Mouse (Mus musculus): ENCODE measurements at regions not wholly inside any gene's neighbourhood (a gene's known extent, or its start where the extent isn't known, plus 50 kb on each side); places are given as distances from the start of the nearest gene placed in this dataset.
"Not testable (repeated sequence)": the region's sequence is repeated elsewhere in the genome, so short reads cannot be mapped to it uniquely, and the experiment has no call there.

- Histone ChIP-seq H3K4me1 (ENCODE audit: control insufficient read depth, insufficient read depth, low read length) (no peaks in the 10 kb centered on the region), H3K79me2 (replicated peaks; ENCODE audit: control insufficient read depth, insufficient read depth, low read length) (no peaks in the 10 kb centered on the region), H3K27me3 (ENCODE audit: control insufficient read depth, insufficient read depth, low read length) (no peaks in the 10 kb centered on the region), H3K27ac (no peak overlapping the region), H3K4me3 (no peak overlapping the region), H3K9ac (ENCODE audit: low read depth, low read length) (no peak overlapping the region), H3K36me3 (ENCODE audit: control insufficient read depth, insufficient read depth, low read length) (no peaks in the 10 kb centered on the region)
- DNase-seq, result no peak
- intact Hi-C loops (cut with DNase I), result no loop called here
- no peak for TF ChIP-seq EP300 (IDR thresholded peaks at IDR 0.05; ENCODE audit: insufficient read depth, low read depth, low read length)
- 83% methylated on average over 2 of the region's 2 CpGs for WGBS
Observed at GRCm38 (mm10) chr6:101964941-101965340, 587.2 kb upstream of the Pdzrn3 start.

DNA sequence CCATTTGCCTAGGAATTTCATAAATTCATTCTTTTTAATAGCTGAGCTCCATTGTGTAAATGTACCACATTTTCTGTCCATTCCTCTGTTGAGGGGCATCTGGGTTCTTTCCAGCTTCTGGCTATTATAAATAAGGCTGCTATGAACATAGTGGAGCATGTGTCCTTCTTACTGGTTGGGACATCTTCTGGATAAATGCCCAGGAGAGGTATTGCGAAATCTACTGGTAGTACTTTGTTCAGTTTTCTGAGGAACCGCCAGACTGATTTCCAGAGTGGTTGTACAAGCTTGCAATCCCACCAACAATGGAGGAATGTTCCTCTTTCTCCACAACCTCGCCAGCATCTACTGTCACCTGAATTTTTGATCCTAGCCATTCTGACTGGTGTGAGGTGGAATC, 583.8 kb upstream of the Pdzrn3 start:
- H3K9ac ChIP-seq (ENCODE audit: low read depth, low read length); H3K27me3 ChIP-seq (ENCODE audit: control insufficient read depth, insufficient read depth, low read length); H3K4me1 ChIP-seq (ENCODE audit: control insufficient read depth, insufficient read depth, low read length); H3K27ac ChIP-seq; DNase-seq; H3K79me2 ChIP-seq (replicated peaks; ENCODE audit: control insufficient read depth, insufficient read depth, low read length); H3K36me3 ChIP-seq (ENCODE audit: control insufficient read depth, insufficient read depth, low read length); H3K4me3 ChIP-seq; intact Hi-C loops (cut with DNase I): not testable (repeated sequence)
- WGBS, result 72% methylated on average over 3 of the region's 3 CpGs

DNA sequence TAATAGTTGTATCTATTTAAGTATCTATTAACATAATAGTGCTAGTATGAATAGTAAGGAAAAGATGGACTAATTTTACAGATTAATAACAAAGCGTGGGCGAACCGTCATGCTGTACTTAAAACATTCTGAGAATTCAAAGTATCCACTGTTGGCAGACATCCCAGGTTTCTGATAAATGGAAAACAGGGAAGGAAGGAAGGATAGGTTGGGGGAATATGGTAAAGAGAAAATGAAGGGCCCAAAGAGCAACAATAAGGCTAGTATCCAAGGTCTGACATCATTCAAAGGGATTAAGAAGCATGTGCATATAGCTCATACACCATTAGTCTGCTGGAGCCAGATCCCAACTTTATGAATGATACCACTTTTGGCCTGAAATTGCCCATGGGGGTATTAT, 572.0 kb upstream of the Pdzrn3 start:
- H3K9ac ChIP-seq (ENCODE audit: low read depth, low read length), result no peak overlapping the region

GRCm38 (mm10) chr6:101948950-101949349, 571.3 kb upstream of the Pdzrn3 start:
- WGBS, result 79% methylated on average over 2 of the region's 2 CpGs

More for the DNA sequence above, 572.0 kb upstream of the Pdzrn3 start:
- H3K79me2 ChIP-seq (replicated peaks; ENCODE audit: control insufficient read depth, insufficient read depth, low read length), result no peaks in the 10 kb centered on the region
- intact Hi-C loops (cut with DNase I), result no loop called here
- DNase-seq, result no peak
- no peaks in the 10 kb centered on the region for H3K27me3 ChIP-seq (ENCODE audit: control insufficient read depth, insufficient read depth, low read length)
- TF ChIP-seq POLR2A (IDR thresholded peaks at IDR 0.05; ENCODE audit: insufficient read depth, low read depth, low read length) (no peak), EP300 (IDR thresholded peaks at IDR 0.05; ENCODE audit: insufficient read depth, low read depth, low read length) (no peak), CTCF (IDR thresholded peaks at IDR 0.05) (no peak)
- no peaks in the 10 kb centered on the region for H3K36me3 ChIP-seq (ENCODE audit: control insufficient read depth, insufficient read depth, low read length)
- no peak overlapping the region for H3K4me3 ChIP-seq
- no peaks in the 10 kb centered on the region for H3K4me1 ChIP-seq (ENCODE audit: control insufficient read depth, insufficient read depth, low read length)
- 18% methylated on average over 3 of the region's 3 CpGs for WGBS
- H3K27ac ChIP-seq, result no peak overlapping the region

GRCm38 (mm10) chr6:101940266-101940866, 562.7 kb upstream of the Pdzrn3 start:
- Histone ChIP-seq H3K36me3 (ENCODE audit: control insufficient read depth, insufficient read depth, low read length) (no peaks in the 10 kb centered on the region), H3K79me2 (replicated peaks; ENCODE audit: control insufficient read depth, insufficient read depth, low read length) (no peaks in the 10 kb centered on the region), H3K4me3 (no peak overlapping the region), H3K27ac (no peak overlapping the region), H3K27me3 (ENCODE audit: control insufficient read depth, insufficient read depth, low read length) (no peaks in the 10 kb centered on the region), H3K9ac (ENCODE audit: low read depth, low read length) (no peak overlapping the region), H3K4me1 (ENCODE audit: control insufficient read depth, insufficient read depth, low read length) (no peaks in the 10 kb centered on the region)
- DNase-seq, result no peak
- WGBS, result 73% methylated on average over 3 of the region's 3 CpGs
- TF ChIP-seq CTCF (IDR thresholded peaks at IDR 0.05), result no peak
- no peak for TF ChIP-seq POLR2A (IDR thresholded peaks at IDR 0.05; ENCODE audit: insufficient read depth, low read depth, low read length)
- no peak for TF ChIP-seq EP300 (IDR thresholded peaks at IDR 0.05; ENCODE audit: insufficient read depth, low read depth, low read length)
- intact Hi-C loops (cut with DNase I), result no loop called here

More at GRCm38 (mm10) chr6:101948950-101949349, 571.3 kb upstream of the Pdzrn3 start:
- Histone ChIP-seq H3K79me2 (replicated peaks; ENCODE audit: control insufficient read depth, insufficient read depth, low read length) (no peaks in the 10 kb centered on the region), H3K4me3 (no peak overlapping the region), H3K9ac (ENCODE audit: low read depth, low read length) (no peak overlapping the region), H3K27ac (no peak overlapping the region), H3K4me1 (ENCODE audit: control insufficient read depth, insufficient read depth, low read length) (no peaks in the 10 kb centered on the region), H3K27me3 (ENCODE audit: control insufficient read depth, insufficient read depth, low read length) (no peaks in the 10 kb centered on the region), H3K36me3 (ENCODE audit: control insufficient read depth, insufficient read depth, low read length) (no peaks in the 10 kb centered on the region)
- no peak for DNase-seq
- intact Hi-C loops (cut with DNase I), result no loop called here
- TF ChIP-seq EP300 (IDR thresholded peaks at IDR 0.05; ENCODE audit: insufficient read depth, low read depth, low read length) (no peak), CTCF (IDR thresholded peaks at IDR 0.05) (no peak), POLR2A (IDR thresholded peaks at IDR 0.05; ENCODE audit: insufficient read depth, low read depth, low read length) (no peak)

DNA sequence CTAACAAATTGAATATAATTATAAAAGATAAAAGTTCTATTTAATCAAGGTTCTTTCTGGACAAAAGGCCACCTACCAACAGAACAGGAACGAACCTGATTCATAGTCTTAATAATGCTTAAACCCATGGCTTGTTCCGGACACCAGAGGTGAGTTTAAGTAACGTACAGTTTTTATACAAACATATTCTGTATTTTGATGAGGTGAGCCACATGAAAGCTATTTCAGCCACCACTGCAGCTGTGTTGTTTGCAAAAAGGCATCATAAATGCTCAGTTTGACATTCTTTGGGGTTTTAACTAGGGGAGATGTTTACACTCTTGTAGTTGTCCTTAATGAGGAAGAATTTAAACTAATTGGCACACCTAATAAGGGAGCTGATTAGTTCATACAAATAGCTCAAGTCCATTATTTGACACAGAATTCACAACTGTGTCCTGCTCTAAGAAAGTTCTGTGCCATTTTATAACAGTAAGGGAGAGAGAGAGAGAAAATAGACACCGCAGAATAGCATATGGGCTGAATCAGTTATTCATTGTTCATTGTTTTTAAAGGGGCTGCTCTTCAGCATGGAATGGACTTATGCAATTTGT, 560.8 kb upstream of the Pdzrn3 start:
- TF ChIP-seq EP300 (IDR thresholded peaks at IDR 0.05; ENCODE audit: insufficient read depth, low read depth, low read length) (no peak), CTCF (IDR thresholded peaks at IDR 0.05) (no peak)
- intact Hi-C loops (cut with DNase I), result no loop called here
- WGBS, result 91% methylated on average over 4 of the region's 4 CpGs

More for the DNA sequence above, 560.8 kb upstream of the Pdzrn3 start:
- no peak for DNase-seq
- Histone ChIP-seq H3K79me2 (replicated peaks; ENCODE audit: control insufficient read depth, insufficient read depth, low read length) (no peaks in the 10 kb centered on the region), H3K9ac (ENCODE audit: low read depth, low read length) (no peak overlapping the region), H3K4me1 (ENCODE audit: control insufficient read depth, insufficient read depth, low read length) (no peaks in the 10 kb centered on the region), H3K27me3 (ENCODE audit: control insufficient read depth, insufficient read depth, low read length) (no peaks in the 10 kb centered on the region), H3K4me3 (no peak overlapping the region), H3K36me3 (ENCODE audit: control insufficient read depth, insufficient read depth, low read length) (no peaks in the 10 kb centered on the region), H3K27ac (no peak overlapping the region)
